In genomic region chr12:35246226-35247014, GRCm38 (mm10) we compare ENCODE assay signal across 18 mouse cellular contexts.
DNase-seq lines count a peak whose midpoint lies in the region; ATAC-seq and TF ChIP-seq lines count a peak whose summit lies in the region.
"Had no signal": no experiment of that assay in that cellular context is flagged by ENCODE, and none has a peak within 500 bp of the region (broad histone marks: within the 10 kb centered on the region; RNA-seq: fewer than 3 reads in every experiment).

No protein-coding gene starts in this region.

- DNase-seq in kidney, postnatal 36 days = no peak
- peak; percentile 84 for DNase-seq in 416B (ENCODE audit: low read depth)
- DNase-seq in lung, postnatal 14 days = peak; percentile 38
- DNase-seq in testis, postnatal 10 days (ENCODE audit: low spot score) = no peak
- no peak for DNase-seq in midbrain, embryonic 11.5 days (ENCODE audit: low spot score, missing footprints)
- DNase-seq: adrenal gland, adult 2 months; cerebellum, adult 9-11 months; heart, postnatal 36 days; kidney, adult 8-10 months; liver; thymus, postnatal 25 days had no signal

- no peaks in the 10 kb centered on the region for H3K9me3 ChIP-seq in kidney, embryonic 16.5 days (ENCODE audit: low read length)
- no peaks in the 10 kb centered on the region for H3K9me3 ChIP-seq in midbrain, embryonic 11.5 days (ENCODE audit: control insufficient read depth, low read length)
- H3K9me3 ChIP-seq: heart, embryonic 10.5 days; neural tube, embryonic 13.5 days; stomach, embryonic 15.5 days had no signal

- H3K27ac ChIP-seq in kidney, embryonic 16.5 days (ENCODE audit: low read length) = peak overlapping the region; percentile 23; the same call in 1 of the 2 replicates
- H3K27ac ChIP-seq in embryonic fibroblast, embryonic 13.5 days (ENCODE audit: insufficient read depth, low read length) = peak overlapping the region; percentile 99
- H3K27ac ChIP-seq in midbrain, embryonic 11.5 days (ENCODE audit: low read depth, low read length) = no peak overlapping the region
- H3K27ac ChIP-seq: heart, embryonic 10.5 days; neural tube, embryonic 13.5 days; stomach, embryonic 15.5 days had no signal

- no peaks in the 10 kb centered on the region for H3K36me3 ChIP-seq in kidney, embryonic 16.5 days (ENCODE audit: insufficient read depth, low read length)
- H3K36me3 ChIP-seq in midbrain, embryonic 11.5 days (ENCODE audit: control insufficient read depth, insufficient read depth, low read length) = no peaks in the 10 kb centered on the region
- H3K36me3 ChIP-seq: heart, embryonic 10.5 days; neural tube, embryonic 13.5 days; stomach, embryonic 15.5 days had no signal

- no peak overlapping the region for H3K4me2 ChIP-seq in kidney, embryonic 16.5 days (replicated peaks; ENCODE audit: low read depth, low read length)
- no peak overlapping the region for H3K4me2 ChIP-seq in midbrain, embryonic 11.5 days
- H3K4me2 ChIP-seq: neural tube, embryonic 13.5 days; stomach, embryonic 15.5 days had no signal

- ATAC-seq in kidney, embryonic 16.5 days (ENCODE audit: low FRiP score, low TSS enrichment) = peak; percentile 63
- ATAC-seq in midbrain, embryonic 11.5 days (ENCODE audit: low FRiP score) = no peak
- ATAC-seq in CD4-positive, CD25-positive, alpha-beta regulatory T cell, adult 4 months = no peak
- ATAC-seq: midbrain, embryonic 16.5 days had no signal

- no peak for TF ChIP-seq CTCF in embryonic fibroblast, embryonic 13.5 days (IDR thresholded peaks at IDR 0.05; ENCODE audit: borderline replicate concordance, insufficient read depth, low read length)

- no peak overlapping the region for H3K9ac ChIP-seq in kidney, embryonic 16.5 days (replicated peaks; ENCODE audit: low read length)
- no peak overlapping the region for H3K9ac ChIP-seq in midbrain, embryonic 11.5 days (ENCODE audit: low read length)
- H3K9ac ChIP-seq: neural tube, embryonic 13.5 days; stomach, embryonic 15.5 days had no signal

- TF ChIP-seq POLR2A in embryonic fibroblast, embryonic 13.5 days (IDR thresholded peaks at IDR 0.05; ENCODE audit: low read depth, low read length) = peak; percentile 42; the same call in 1 of the 2 replicates

- 54% methylated on average over 5 of the region's 5 CpGs for WGBS in kidney, embryonic 16.5 days
- 92% methylated on average over 5 of the region's 5 CpGs for WGBS in midbrain, embryonic 11.5 days

- no peaks in the 10 kb centered on the region for H3K27me3 ChIP-seq in kidney, embryonic 16.5 days (ENCODE audit: insufficient read depth, low read length)
- H3K27me3 ChIP-seq in midbrain, embryonic 11.5 days (ENCODE audit: control insufficient read depth, insufficient read depth, low read length) = no peaks in the 10 kb centered on the region
- H3K27me3 ChIP-seq: neural tube, embryonic 13.5 days; stomach, embryonic 15.5 days had no signal

- no peaks in the 10 kb centered on the region for H3K4me1 ChIP-seq in kidney, embryonic 16.5 days (ENCODE audit: insufficient read depth, low read length)
- H3K4me1 ChIP-seq in embryonic fibroblast, embryonic 13.5 days (ENCODE audit: control insufficient read depth, insufficient read depth, low read length) = peaks cover 2% of the 10 kb centered on the region; the same call in 1 of the 2 replicates
- H3K4me1 ChIP-seq in midbrain, embryonic 11.5 days (ENCODE audit: control insufficient read depth, insufficient read depth, low read length) = no peaks in the 10 kb centered on the region
- H3K4me1 ChIP-seq: heart, embryonic 10.5 days; neural tube, embryonic 13.5 days; stomach, embryonic 15.5 days had no signal

- no peak overlapping the region for H3K4me3 ChIP-seq in kidney, embryonic 16.5 days (ENCODE audit: low read length)
- no peak overlapping the region for H3K4me3 ChIP-seq in embryonic fibroblast, embryonic 13.5 days (ENCODE audit: insufficient read depth, low read length)
- H3K4me3 ChIP-seq in midbrain, embryonic 11.5 days (ENCODE audit: low read depth, low read length) = no peak overlapping the region
- H3K4me3 ChIP-seq: heart, embryonic 10.5 days; neural tube, embryonic 13.5 days; stomach, embryonic 15.5 days had no signal

Comparison
In these comparisons a context has a peak if more than half of its experiments do, and no peak if none do; other contexts are left out.
1. DNase-seq: peak in 416B (single experiment) and lung, postnatal 14 days (single experiment); none in kidney, postnatal 36 days (0 of 2), testis, postnatal 10 days (single experiment) and midbrain, embryonic 11.5 days (single experiment).